Comparison of ENCODE assay signal across 8 mouse cellular contexts in the genomic region with DNA sequence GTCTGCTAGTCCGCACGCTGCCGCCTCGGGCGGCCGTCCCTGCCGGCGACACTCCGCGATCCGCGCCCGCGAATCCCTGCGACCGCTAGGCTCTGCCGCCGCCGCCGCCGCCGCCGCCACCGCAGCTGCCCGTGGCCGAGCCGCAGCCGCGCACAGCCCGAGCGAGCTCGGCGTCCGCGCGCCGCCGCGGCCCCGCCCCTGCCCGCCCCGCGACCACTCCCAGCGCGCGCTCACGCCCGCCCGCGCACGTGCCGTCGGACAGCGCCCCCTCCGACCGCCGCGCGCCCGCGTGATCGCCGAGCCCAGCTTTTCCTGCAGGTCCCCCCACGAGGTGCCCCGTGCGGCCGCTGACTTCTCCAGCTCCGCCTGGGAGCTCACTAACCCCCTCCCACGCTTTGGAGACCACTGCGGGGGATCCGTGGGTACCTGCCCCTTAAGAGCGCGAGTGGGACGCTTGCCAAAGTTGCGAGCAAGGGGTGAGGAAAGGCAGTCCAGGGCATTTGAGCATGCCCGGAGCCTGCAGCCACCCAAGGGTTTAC. TPM values are rescaled to one million over a fixed set of nuclear protein-coding genes. Genes with fewer than 3 reads are reported as not detected.
DNase-seq lines count a peak whose midpoint lies in the region; ATAC-seq and TF ChIP-seq lines count a peak whose summit lies in the region.

A gene (minus strand): TSS at position 75 of the 539 bp plus-strand sequence.

- 3% methylated on average over 68 of the region's 76 CpGs for WGBS in lung, adult 2 months

- no peak for TF ChIP-seq POLR2A in lung, adult 2 months (IDR thresholded peaks at IDR 0.05; ENCODE audit: borderline replicate concordance, extremely low read depth, low read depth, low read length)

- H3K27me3 ChIP-seq in G1E (ENCODE audit: insufficient read depth, low read length) = no peaks in the 10 kb centered on the region

- peaks cover 15% of the 10 kb centered on the region for H3K9me3 ChIP-seq in G1E (replicated peaks)

- no peak for TF ChIP-seq CTCF in G1E (IDR thresholded peaks at IDR 0.05; ENCODE audit: low read depth, low read length)
- TF ChIP-seq CTCF in lung, adult 2 months (IDR thresholded peaks at IDR 0.05; ENCODE audit: insufficient read depth, low read length) = no peak

- intact Hi-C loops in heart, postnatal 36 days (cut with DNase I) = loop anchor here (5.0 kb wide), 1 partner anchor 82 kb away; no protein-coding TSS in a partner anchor

- ATAC-seq in G1E (ENCODE audit: extremely low read depth, insufficient number of reproducible peaks, low FRiP score, poor library complexity, severe bottlenecking) = no peak
- ATAC-seq in frontal cortex, adult (ENCODE audit: low TSS enrichment) = peak; percentile 68
- ATAC-seq in activated CD4-positive, CD25-positive, alpha-beta regulatory T cell, adult 4 months = no peak

- no peaks in the 10 kb centered on the region for H3K4me1 ChIP-seq in G1E (ENCODE audit: insufficient read depth, low read depth, low read length)
- peaks cover 2% of the 10 kb centered on the region for H3K4me1 ChIP-seq in lung, adult 2 months (ENCODE audit: control insufficient read depth, insufficient read depth, low read length)

- DNase-seq in G1E (ENCODE audit: low spot score) = no peak
- DNase-seq in cerebellum, adult 8-10 months = peak; percentile 87
- peak; percentile 55 to 77 for DNase-seq in heart, postnatal 36 days
- peak; percentile 55 to 56 for DNase-seq in layer of hippocampus, adult 8-10 months (ENCODE audit: low spot score in 2 of 2)
- DNase-seq in lung, adult 2 months = peak; percentile 71
- DNase-seq in ovary, postnatal 14 days (ENCODE audit: low spot score) = peak; percentile 79

- H3K4me3 ChIP-seq in G1E (ENCODE audit: low read depth, low read length) = peak within 1 kb of the TSS; percentile 20; the same call in 1 of the 2 replicates
- peak within 1 kb of the TSS; percentile 89 for H3K4me3 ChIP-seq in lung, adult 2 months (replicated peaks; ENCODE audit: extremely low read depth, low read depth, low read length)

- no peaks in the 10 kb centered on the region for H3K36me3 ChIP-seq in G1E (replicated peaks)

RNA-seq across cellular contexts. Expression of the gene that starts here (rescaled TPM):
- total RNA-seq in G1E (2014; fragmentation: Nextera tagmentation) (not detected in 2 replicates), G1E (2017) (0.11 and 0.12 TPM in 2 replicates)
- polyA plus RNA-seq in G1E (2012) = not detected in 2 replicates
- 1 to 10 TPM; 6.2 to 6.3 TPM for total RNA-seq in heart, postnatal 36 days (2021)
- 100 to 1,000 TPM; 149 to 183 (median 162) TPM for total RNA-seq in layer of hippocampus, adult 8-10 months (2022)
- 6.8 and 8.3 TPM in 2 replicates for polyA plus RNA-seq in lung, adult 2 months (2012; rRNA removed)
- not detected for polyA plus RNA-seq in activated CD4-positive, CD25-positive, alpha-beta regulatory T cell, adult 4 months (2017; shearing (Covaris generic))

Comparison
In these comparisons a context has a peak if more than half of its experiments do, and no peak if none do; other contexts are left out.
1. RNA of the gene that starts here (total RNA-seq): 149 to 183 TPM in layer of hippocampus, adult 8-10 months; 6.2 to 6.3 TPM in heart, postnatal 36 days and 0.11 to 0.12 TPM in G1E; every median in the first group is over 10 times any median in the second.